In genomic region chr15:78438973-78439372, GRCm38 (mm10) we compare ENCODE assay signal across 19 mouse cellular contexts. TPM values are rescaled to one million over a fixed set of nuclear protein-coding genes. Genes with fewer than 3 reads are reported as not detected.
"Had no signal": no experiment of that assay in that cellular context is flagged by ENCODE, and none has a peak within 500 bp of the region (broad histone marks: within the 10 kb centered on the region; RNA-seq: fewer than 3 reads in every experiment).

No protein-coding gene starts in this region.

- DNase-seq: lung, adult 18-20 months; lung, embryonic 14.5 days; lung, postnatal 10 days; lung, postnatal 4 days; midbrain, embryonic 14.5 days; retina, postnatal 1 day; right cerebral cortex, adult 18-20 months; right cerebral cortex, postnatal 25 days; right cerebral cortex, postnatal 4 days; spleen, adult 18-20 months; thymus, adult 18-20 months; thymus, postnatal 14 days; thymus, postnatal 36 days had no signal

- H3K4me3 ChIP-seq: midbrain, embryonic 10.5 days; midbrain, embryonic 12.5 days; myocyte; neural tube, embryonic 12.5 days had no signal

- H3K9me3 ChIP-seq: midbrain, embryonic 10.5 days; midbrain, embryonic 12.5 days; neural tube, embryonic 12.5 days had no signal

- H3K27ac ChIP-seq: midbrain, embryonic 10.5 days; midbrain, embryonic 12.5 days; neural tube, embryonic 12.5 days had no signal

RNA-seq across cellular contexts. Expression of gene Kctd17, which starts 10.6 kb away (rescaled TPM):
- total RNA-seq: megakaryocyte-erythroid progenitor cell, adult 5-6 weeks had no signal

RNA-seq across cellular contexts. Expression of gene Tmprss6, which starts 29.5 kb away (rescaled TPM):
- total RNA-seq: megakaryocyte, adult 5-6 weeks; megakaryocyte-erythroid progenitor cell, adult 5-6 weeks had no signal

RNA-seq across cellular contexts. Expression of gene Tex33, which starts 43.3 kb away (rescaled TPM):
- total RNA-seq: megakaryocyte, adult 5-6 weeks; megakaryocyte-erythroid progenitor cell, adult 5-6 weeks had no signal
